Mouse (Mus musculus): Measurements from ENCODE around the gene Rab3ip.

Gene Rab3ip

GRCm38 (mm10) chr10:116870819-116871218 lies 79.8 kb downstream of the Rab3ip start:
- no peak for DNase-seq (ENCODE audit: low spot score)
